Mouse (Mus musculus): Measurements from ENCODE around the gene Evl.

GRCm38 (mm10) chr12:108609446-108609845 is 54.9 kb downstream of the Evl start:
- TF ChIP-seq ELF1 (IDR thresholded peaks at IDR 0.05; ENCODE audit: low read depth, low read length) = no peak
- no peak for TF ChIP-seq POLR2A (IDR thresholded peaks at IDR 0.05; ENCODE audit: low read depth, low read length)
- no peak for TF ChIP-seq ZMIZ1 (IDR thresholded peaks at IDR 0.05; ENCODE audit: low read depth, low read length)
- TF ChIP-seq CTCF (conservative IDR thresholded peaks at IDR 0.05 in 1 of 2, IDR thresholded peaks at IDR 0.05 in 1 of 2; ENCODE audit: low read depth in 2 of 2, low read length in 2 of 2) = no peak
- no peak for TF ChIP-seq POLR2AphosphoS2 (IDR thresholded peaks at IDR 0.05; ENCODE audit: low read depth, low read length)
- TF ChIP-seq SMC3 (IDR thresholded peaks at IDR 0.05; ENCODE audit: low read depth, low read length) = no peak
- no peak for TF ChIP-seq ZC3H11A (IDR thresholded peaks at IDR 0.05; ENCODE audit: low read depth, low read length)
- no peak for TF ChIP-seq USF1 (IDR thresholded peaks at IDR 0.05; ENCODE audit: low read depth, low read length)
